Mouse (Mus musculus) left cerebral cortex, postnatal 4 days (tissue): ENCODE data around the gene Adck1. TPM values are rescaled to one million over a fixed set of nuclear protein-coding genes. Genes with fewer than 3 reads are reported as not detected.
A peak's percentile ranks its signal among the peaks of the same experiment; 100 is the strongest.

ENCODE experiments used
- DNase-seq: peaks from one replicate; pipeline ENCODE4 v3.0.0-alpha.2; 2022
- intact Hi-C: fragments of 180-260 bp; cut with DNase I; formaldehyde crosslinking; loops from one replicate; pipeline ENCODE4 v1.15.1; 2025
- total RNA-seq, 2 experiments: library from RNA; stranded (reverse); gene quantifications; 2 replicates each; pipeline ENCODE4 v1.2.3; 2021

The Adck1 gene
- total RNA-seq, 2 experiments from 2014 or later: 34.5 to 36.0 TPM

DNA sequence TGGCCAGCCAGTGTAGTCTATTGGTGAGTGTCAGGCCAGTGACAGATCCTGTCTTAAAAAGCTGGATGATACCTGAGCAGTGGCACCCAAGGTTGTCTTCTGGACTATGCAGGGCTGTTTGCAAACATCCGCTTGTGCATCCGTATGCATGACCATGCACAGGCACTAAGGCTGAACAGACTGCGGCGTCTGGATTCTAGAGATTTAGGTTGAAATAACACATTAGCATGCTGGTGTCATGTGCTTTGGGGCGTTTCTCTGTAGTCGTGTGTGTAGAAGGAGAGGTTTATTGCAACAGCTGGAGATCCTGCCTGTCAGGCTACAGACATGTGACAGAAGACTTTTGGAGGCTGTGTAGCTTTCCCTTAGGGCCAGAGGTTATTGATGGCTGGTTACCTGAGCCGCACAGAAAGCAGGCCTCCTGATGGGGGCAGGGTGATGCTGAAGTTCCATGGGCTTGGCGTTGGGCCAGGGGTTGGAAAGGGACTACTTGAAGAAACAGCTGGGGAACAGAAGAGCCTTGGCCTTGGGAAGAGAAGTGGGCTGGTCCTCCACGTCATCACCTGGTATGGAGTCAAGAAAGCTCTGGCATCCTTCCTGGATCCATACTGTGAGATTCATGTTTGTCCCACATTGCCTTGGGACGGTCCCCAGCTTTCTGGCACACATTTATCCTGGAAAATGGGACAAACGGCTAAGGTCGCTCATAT is 59.7 kb downstream of the Adck1 start:
- peak; percentile 70 for DNase-seq
- intact Hi-C loops: no loop called here

DNA sequence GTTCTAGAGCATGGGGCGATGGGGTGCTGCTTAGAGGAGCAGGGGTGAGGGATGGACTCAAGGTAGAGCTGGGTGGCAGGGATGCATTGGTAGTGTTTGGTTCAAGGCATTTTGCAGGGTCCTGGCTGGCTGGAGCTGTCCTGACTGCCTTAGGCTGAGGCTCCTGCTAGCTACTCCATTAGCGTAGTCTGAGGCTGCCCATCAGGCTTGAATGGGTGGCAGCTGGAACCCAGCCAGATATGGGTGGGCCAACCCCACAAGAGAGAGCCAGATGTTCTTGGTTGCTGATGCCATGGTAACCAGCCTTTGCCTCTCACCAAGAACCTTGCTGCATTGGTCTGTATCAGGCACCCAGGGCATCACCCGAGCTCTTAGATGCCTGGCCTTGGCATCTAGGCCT is 66.6 kb downstream of the Adck1 start:
- DNase-seq: no peak
- intact Hi-C loops: no loop called here

DNA sequence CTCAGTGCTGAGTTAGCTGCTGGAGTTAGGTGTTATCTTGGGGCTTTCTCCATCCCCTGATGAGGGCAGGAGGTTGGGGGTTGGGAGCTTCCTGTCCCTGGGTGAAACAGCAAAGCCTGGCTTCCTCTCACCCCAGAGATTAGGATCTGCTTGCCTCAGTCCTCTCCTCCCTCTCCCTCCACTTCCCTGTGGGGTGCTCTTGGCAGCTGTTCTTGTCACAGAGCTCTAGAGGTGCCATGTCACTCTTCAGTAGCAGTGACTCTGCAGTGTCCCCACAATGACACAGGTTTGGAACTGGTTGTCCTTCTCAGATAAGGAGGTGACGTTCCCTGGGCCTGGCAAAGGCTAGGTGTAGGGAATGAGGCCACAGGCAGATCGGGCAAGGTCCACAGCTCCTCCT is 68.4 kb downstream of the Adck1 start:
- DNase-seq: no peak
- intact Hi-C loops: no loop called here

DNA sequence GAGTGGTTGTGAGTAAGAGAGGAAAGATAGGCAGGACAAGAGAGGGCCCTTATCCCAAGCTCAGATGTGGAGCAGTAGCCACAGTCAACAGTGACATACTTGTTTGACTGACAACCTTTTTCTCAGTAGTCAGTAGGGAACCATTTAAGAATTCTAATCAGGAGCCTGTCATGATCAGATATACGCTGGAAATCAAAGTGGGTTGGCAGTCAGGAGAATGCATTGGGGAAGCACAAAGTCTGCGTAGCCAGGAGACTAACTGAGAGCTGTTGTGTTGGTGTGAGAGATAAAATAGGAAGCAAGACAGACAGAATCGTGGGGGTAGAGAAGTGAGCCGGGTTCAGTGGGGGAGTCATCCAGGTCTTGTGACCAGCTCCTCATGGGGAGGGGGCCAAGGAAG is 71.9 kb downstream of the Adck1 start:
- DNase-seq: no peak
- intact Hi-C loops: no loop called here

DNA sequence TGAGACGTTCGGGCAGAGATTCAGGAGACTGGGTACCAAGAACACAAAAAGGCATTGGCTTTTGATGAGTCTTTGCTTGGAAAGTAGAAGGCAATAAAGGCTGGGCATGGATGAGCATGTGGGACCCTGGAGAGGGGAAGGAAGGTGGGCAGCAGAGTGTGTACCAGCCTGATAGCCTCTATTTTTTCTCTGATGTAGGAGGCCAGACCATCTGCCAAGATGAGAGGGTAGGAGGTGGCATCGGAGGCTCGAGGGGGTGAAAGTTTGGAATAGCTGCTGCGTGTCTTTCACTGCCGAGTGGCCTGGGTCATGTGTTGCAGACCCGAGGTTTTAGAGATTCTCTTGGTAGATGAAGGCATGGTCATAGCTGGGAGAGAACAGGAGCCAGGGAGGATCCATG is 72.8 kb downstream of the Adck1 start:
- intact Hi-C loops: no loop called here
- DNase-seq: no peak

DNA sequence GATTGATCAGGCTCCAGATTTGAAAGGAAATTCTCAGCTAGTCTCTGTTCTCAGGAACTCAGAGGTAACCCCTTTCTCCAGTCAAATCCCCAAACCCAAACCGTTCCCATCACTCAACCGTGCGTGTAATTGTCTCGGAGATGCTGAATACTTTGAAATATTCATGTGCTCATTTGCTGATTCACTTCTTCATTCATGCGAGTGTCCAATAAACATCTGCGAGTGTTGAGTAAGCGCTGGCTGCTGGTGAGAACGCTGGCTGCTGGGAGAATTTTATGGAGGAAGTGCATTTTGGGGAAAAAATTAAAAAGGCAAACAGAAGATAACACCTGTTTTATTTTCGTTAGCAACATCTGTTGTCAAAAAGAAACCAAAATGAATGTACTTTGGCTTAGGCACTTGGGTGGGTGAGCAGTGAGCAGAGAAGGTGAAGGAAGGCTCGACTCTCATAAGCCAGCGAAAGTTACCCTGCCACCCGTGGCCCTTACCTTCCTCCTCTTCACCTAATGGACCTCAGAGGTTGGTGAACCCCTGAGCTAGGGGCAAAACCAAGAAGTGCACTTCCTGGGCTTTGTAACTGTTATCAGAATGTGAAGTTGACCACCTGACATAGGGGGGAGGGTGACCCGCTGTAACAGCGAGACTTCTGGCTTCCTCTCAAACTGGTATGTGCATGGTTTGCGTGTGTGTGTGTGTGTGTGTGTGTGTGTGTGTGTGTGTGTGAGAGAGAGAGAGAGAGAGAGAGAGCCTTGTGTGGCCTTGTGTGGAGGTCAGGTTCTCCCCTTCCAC is 76.8 kb downstream of the Adck1 start:
- intact Hi-C loops: no loop called here
- DNase-seq: no peak

DNA sequence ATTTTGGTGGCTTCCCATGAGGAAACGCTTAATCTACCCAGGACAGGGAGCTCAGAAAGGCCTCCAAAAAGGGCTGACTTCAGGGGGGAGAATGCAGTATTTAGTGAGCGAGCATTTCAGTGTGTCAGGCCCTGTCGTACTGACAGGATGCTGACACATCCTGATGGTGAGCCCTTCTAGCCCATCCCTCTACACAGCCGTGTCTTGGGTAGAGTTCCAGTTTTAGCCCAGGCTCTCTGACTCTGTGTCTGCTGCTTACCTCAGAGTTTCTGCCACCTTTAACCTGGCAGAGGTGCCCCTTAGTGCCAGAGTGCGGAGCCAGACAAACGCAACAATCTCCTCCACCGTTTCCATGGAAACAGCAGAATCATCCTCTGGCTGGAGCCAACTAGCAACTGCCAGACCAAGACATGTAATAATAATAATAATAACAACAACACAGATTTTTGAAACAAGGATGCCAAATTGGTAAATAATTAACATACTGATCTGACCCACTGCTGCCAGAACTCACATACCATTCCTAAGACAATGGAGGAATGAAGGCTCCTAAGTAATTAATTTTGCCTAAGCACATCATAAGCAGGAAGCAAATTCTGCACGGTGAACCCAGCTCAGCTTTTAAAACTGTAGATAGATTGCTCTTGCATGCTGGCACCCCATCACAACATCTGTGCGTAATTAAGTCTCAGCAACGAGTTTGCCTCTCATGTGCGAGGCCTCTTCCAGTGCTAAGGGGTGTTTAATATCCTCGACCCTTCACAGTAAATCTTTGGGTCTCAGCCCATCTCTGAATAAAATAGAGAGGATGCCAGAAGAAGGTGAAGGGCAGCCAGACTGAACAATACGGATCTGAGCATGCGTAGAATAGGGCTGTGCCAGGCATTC is 81.8 kb downstream of the Adck1 start:
- intact Hi-C loops: no loop called here
- DNase-seq: no peak

DNA sequence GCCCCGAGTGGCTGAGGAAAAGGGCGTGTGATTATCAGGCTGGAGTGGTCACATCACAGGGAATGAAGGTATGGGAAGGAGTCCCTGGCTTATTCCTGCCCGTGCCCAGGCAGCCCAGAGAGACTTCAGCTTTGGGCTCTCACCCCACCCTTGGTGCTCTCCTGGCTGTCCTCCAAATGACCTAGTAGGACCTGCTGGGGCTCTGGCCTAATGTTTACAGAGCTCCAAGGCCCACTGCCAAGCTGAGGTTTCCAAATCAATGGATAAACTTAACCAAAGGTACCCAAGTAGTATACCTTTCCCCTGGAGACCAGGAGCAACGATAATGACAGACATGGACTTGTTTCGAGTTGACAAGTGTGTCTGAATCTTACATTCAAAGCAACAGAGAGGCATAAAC is 83.7 kb downstream of the Adck1 start:
- DNase-seq: peak; percentile 17
- intact Hi-C loops: no loop called here

DNA sequence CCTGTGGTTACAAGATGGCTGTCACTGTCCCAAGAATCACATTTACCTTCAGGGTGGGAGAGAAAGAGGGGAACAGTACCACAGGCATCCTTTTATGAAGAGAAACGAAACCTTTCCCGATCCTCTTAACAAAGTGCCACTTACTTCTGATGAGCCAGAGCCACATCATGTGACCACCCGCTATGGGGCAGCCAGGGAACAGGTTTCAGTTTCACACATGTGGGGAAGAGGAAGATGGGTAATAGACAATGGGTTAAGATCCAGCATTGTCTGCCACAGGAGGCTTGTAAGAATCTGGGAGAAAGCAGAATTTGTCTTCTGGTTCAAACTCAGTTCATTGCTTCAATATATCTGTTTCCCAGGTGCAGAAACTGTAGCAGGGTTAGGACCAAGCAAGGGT is 85.1 kb downstream of the Adck1 start:
- no peak for DNase-seq
- intact Hi-C loops: no loop called here

DNA sequence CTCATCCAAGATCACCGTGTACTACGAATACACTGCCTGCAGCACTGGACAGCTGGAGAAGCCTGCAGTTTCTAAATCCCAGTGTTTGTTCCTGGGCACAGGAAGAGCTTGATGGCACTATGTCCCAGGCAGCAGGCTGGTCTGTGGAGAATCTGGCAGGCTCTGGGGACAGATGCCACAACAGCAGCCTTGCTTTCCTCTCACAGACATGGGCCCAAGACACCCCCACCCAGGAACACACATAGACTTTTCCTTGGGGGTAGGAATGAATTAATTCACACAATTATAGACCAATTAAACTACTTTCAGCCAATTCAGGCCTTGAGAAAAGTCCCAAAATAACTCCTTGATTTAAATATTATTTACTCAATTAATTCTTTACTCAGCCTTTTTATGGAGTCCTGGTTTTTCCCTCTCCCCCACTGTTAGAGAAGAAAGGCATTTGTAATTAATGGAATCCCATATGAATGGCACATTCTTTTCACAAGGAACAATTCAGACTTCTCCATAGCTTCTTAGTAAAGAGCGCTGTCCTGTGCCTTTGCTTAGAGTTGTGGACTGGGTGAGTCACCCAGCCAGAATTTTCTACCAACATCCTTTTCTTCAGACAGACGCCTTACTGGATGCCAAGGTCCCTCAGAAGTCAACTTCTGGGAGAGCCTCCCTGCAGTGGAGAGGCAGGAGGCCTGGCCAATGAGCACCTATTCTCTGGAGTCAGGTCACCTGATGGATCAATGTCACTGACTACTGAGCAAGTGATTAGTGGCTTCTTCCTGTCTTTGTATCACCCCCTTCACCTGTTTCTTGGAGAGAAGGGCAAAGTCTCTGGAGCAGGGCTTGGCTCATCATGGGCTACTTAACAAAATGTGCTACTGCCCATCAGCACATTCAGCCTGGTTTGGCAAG is 90.6 kb downstream of the Adck1 start:
- intact Hi-C loops: no loop called here
- DNase-seq: no peak

DNA sequence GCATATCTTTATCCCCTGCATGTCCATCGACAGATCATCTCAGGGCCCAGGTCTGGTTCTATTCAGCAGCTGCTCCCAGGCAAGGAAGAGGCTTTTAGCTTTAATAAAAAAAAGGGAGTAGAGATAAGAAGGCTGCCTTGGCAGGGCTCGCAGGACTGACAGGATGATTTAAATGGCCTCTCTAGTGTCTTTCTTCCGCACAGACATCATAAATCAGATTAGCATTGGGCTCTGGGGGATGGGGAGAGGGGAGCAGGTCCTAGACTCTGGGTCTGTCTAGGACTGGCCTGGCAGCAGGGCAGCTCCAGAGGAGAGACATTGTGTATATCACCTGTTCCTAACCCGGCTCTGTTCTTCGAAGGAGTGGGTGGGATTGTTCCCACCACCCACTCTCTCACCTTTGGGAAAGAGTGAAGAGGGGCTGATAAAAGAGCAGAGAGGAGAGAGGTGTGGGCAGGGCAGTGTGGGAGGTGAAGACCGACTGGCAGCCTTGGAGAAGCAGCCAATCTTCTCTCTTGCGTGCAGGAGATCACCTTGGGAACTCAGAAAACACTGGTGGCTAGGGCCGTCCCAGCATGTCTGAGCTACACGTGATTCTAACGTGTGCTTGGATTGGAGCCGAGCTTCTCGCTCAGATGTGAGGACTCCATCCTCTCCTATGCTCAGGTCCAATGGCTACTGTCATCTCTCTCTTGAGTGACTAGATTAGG is 94.5 kb downstream of the Adck1 start:
- intact Hi-C loops: no loop called here
- no peak for DNase-seq

DNA sequence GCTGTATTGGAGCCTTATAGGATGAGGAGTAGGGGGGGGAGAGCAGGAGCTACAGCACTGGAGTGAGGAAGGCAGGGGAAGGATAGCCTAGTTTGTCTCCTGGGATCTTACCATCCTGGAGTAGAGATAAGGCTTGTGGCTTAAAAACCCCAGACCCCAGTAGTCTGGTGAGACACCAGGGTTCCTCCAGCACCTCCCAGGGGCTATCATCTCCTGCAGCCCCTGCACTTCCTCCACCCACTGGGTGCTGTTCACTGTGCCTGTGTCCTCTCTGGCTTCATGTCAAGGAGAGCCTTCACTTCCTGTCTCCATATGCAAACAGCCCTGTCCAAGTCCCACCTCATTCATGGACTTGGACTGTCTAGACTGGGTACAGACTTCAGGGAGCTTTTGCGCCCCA is 96.7 kb downstream of the Adck1 start:
- intact Hi-C loops: no loop called here
- DNase-seq: no peak

DNA sequence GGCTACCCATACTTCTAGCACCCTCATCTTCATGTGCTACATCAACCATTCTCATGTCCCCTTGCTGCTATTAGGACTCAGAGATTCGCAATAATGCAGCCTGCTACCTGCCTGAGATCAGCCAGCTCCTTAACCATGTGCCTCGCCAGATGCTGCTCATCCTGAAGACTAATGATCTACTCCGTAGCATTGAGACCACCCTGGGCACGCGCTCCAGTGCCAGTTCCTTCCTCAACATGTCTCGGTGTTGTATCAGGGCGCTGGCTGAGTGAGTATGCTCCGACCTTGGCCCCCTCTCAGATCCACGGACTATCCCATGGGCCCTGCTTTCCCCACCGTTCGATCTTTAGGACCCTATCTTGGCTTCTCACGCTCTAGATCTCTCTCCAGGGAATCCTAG is 98.6 kb downstream of the Adck1 start:
- intact Hi-C loops: no loop called here
- DNase-seq: no peak

DNA sequence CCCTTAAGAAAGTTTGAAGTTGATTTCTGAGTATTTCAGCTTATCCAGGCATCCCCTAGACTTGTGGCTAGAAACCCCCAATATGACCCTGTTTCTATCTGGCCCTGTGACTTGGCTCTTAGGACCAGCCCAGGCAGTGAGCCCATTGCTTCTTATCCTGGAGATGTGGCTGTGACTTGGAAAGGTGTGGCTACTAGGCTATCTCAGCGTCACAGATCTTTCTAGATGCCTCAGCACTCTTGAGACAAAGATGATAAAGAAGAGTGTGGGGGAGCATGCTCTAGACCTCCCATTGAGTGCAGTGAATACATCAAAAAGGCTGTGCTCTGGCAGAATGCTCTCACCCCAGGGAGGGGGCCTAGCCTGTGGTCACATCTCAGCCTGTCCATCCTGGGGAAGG is 99.1 kb downstream of the Adck1 start:
- intact Hi-C loops: no loop called here

DNA sequence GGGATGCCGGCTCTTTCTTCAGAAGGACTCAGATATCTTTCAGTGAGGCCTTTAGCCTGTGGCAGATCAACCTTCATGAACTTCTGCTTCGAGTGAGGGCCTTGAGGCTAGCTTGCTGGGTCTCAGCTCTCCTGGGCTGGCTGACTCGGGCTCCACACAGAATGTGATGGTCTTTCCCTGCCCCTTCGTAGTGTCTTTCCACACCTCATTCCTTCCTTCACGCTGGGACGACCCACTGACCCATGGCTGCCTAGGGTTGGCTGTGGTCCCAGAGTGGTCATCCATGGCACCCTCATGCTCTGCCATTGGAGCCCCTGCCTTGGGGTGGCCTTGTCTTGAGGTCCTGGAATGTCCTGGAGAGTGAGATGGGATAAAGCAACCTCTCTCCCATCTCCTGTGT is 100.7 kb downstream of the Adck1 start:
- intact Hi-C loops: no loop called here
- DNase-seq: no peak

More for the DNA sequence above, 99.1 kb downstream of the Adck1 start:
- no peak for DNase-seq

DNA sequence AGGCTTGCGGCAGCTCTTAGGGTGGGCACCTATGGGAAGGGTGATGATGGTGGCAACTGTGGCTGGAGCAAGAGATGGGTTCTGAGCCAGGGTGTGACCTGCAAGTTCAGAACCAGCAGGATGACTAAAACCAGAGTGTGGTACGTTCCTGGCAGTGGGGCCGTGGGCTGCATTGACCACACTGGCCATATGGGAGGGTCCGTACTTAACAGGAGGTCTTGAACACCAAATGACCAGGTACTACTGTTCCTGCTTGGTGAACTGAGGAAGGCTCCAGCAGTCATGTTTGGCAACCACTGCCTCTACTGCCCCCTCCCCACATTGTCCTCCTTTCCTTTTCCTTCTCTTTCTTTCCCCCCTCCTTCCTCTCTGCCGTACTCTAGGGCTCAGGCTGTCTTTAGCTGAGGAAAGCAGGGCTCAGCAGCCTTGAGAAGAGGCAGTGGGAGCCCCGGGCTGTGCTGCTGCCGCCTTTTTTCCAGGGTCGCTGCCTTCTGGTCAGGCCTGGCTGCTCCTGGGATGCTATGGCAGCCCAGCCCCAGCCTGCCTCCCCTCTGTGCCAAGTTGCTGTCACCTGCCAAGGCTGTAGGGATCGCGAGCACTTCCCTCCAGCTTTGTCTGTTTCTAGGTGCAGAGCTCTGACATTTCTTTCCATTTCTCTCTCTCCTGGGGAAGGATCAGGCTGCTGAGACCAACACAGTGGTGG is 103.4 kb downstream of the Adck1 start:
- DNase-seq: peak; percentile 58
- intact Hi-C loops: no loop called here

DNA sequence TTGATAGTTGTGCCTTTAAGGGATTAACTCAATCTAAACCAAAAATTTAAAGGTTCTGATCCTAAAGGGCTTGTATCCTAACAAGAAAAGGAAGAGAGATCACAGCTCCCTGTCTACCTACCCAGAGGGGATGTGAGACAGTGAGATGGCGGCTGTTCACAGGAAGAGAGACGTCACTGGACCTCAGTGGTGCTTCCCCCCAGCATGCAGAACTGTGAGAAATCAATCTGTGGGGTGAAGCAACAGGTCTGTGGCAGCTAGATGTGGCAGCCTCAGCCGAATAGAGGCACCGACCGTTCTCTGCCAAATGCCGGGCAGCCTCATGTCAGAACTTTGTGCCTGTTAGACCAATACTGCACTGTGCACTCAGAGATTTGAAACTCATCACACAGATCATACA is 106.4 kb downstream of the Adck1 start:
- no peak for DNase-seq
- intact Hi-C loops: no loop called here

DNA sequence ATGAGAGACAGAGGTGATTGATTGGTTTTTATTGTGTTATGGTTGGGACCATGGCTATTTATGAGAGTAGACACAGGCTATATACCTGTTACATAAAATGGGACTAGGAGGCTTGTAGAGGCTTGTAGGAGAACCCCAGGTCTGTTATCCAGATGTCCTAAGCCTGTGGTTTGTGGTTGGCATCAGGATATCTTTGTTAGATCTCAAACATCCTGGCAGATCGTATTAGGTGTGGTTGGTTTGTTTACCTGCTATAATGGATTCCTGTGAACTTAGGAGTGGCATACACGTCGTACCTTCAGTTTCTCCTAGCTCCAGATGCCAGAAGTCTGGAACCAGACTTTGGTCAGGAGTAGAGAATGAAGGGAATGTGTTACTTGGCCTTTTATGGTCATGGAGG is 106.9 kb downstream of the Adck1 start:
- no peak for DNase-seq
- intact Hi-C loops: no loop called here

DNA sequence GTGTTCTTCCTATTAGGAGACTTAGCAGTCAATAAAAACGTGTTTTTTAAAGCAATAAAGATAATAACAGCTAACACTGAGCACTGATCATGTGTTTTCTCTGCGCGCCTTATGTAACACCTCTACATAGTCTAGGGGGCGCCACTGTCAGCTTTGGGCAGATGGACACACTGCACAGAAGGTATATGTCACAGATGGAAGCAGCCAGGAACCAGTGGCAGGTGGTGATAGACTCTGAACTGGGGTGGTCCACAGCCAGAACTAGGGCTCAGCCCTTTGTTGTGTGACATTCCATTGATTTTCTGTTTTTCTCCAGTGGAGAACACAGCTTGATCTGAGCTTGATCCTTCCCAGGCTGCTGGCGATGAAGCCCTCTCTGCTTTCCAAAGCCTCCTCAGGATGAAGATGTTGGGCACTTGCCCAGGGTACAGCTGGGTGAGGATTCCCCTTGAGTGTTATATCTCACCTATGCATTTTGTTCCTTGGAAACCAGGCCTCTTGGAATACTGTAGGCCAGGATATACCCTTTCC is 107.6 kb downstream of the Adck1 start:
- intact Hi-C loops: no loop called here
- DNase-seq: peak; percentile 38
